Mouse (Mus musculus) ovary, postnatal 14 days (tissue): ENCODE results near the gene Pola2.

ENCODE experiments used
- DNase-seq: peaks from one replicate; pipeline ENCODE4 v3.0.0; 2022; ENCODE audit warnings: low spot score

Gene Pola2

DNA sequence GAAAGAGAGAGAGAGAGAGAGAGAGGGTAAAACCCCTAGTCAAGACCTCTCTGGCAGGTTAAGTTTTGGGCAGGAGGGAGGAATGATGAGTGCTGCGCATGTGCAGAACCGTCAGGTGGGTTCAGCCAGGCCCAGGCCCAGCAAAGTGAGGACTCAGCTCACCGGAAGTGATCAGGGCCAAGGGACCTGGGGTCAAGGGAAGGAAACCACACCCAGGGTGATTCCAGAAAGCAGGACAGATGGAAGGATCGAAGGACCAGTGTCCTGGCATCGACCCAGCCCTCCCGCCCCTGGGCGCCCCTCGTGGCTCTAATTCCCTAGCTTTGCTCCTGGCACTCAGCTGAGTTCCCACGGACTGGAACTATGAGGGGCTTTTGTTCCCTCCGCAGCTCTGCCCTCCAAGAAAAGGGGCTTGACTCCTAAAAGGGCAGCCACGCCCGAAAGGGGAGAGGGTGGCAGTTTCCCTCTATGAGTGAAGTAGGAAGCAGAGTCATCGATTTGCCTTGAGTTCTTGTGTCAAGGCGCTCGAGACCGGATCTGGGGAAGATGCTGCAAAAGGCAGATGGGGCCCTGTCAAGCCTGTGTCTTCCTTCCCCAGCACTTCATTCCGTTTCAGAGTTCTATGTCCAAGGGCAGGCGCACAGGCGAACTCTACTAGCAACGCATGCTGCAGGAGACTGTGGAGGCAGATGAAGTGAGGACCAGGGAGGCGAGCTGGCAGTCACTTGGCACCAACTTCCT is 26.7 kb downstream of the Pola2 start:
- no peak for DNase-seq

DNA sequence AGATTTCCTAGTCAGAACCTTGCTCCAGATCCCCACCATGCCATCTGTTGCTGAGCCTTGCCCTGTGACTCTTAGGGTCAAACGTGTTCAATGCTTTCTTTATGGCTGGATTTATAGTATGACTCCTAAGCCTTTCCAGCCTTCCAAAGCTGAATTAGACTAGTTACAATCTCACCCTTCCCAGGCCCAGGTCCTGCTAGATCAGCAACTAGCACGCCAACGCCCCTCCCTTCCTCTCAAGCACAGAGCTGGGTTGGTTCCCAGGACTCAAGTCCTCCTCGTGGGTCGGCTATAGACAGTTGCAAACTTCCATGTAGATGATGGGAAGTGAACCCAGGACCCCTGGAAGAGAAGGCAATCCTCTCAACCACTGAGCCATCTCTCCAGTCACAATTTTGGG is 28.3 kb downstream of the Pola2 start:
- no peak for DNase-seq

GRCm38 (mm10) chr19:5935266-5935665 is 28.7 kb downstream of the Pola2 start:
- no peak for DNase-seq

DNA sequence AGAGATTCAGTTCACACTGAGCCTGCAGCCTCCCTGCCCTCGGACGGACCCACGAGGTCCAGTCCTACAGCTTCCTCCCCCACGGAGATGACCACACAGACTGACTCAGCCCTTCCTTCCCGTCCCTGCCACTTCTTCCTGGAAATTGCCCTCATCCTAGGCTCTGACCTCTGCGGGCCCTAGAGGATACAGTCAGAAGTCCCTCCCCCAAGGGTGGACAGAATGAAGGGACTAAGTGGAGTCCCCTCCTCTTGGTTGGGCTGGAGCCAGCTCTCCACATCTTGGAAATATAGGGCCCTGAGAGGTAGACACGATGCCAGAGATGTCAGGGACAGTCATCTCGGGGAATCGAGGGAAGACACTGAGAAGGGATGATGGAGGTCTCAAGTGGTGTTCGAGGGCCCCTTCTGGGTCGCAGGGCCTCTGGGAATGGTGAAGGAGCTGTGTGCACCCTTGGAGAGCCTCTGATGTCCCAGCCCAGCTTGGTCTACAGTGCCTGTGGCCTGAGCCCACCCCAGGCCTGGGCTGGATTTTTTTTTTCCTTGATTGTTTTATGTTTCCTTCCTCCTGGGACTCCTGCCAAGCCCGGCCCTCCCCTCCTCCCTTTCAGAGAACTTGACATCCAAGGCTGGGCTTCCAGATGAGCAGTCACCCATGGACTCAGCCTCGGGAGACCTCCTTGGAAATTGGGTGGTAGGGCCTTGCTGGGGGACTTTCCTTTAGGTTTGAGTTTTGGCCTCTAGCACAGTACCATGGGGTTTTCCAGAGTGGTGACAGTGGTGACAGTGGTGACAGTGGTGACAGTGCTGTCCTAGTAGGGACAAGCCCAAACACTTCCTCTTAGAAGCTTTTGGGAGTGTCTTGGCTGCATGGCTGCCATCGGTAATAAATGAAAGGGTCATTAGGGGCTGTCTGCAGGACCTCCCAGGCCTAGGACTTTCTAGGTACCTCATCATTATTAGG is 34.1 kb downstream of the Pola2 start:
- DNase-seq, result peak; percentile 61

DNA sequence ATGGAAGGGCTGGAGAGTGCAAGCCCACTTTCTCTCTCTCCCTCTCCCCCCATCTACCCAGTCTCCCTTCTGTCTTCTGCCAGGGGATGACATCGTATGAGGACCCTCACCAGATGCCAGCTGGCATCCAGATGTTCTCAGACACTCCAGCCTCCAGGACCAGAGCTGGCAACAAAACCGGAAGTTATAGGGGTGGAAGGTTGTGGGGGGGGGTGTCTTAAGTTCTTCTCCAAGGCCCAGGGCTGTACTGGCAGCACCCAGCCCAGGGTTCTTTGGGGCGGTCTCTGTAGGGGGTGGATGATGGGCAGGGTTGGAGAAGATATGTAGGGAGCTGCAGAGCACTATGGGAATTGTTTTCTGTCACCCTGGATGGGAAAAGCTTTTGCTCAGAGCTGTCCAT is 35.5 kb downstream of the Pola2 start:
- DNase-seq, result no peak

DNA sequence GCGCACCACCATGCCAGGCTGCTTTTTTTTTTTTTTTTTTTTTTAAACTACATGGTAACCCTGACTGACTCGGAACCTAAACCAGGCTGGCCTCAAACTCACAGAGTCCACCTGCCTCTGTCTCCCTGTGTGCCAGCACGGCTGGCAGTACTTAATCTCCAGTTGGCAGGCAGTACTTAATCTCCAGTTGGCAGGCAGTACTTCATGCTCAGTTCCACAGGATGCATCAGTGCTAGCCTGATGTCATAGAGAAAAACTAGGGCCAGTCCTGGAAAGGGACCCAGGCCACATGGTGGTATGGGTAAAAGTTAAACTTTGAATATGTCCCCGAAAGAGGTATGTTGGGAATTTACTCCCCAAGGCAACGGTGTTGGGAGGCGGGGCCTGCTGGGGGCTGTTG is 35.9 kb downstream of the Pola2 start:
- DNase-seq, result no peak

GRCm38 (mm10) chr19:5927532-5927931 is 36.5 kb downstream of the Pola2 start:
- no peak for DNase-seq

GRCm38 (mm10) chr19:5927026-5927425 is 37.0 kb downstream of the Pola2 start:
- no peak for DNase-seq

DNA sequence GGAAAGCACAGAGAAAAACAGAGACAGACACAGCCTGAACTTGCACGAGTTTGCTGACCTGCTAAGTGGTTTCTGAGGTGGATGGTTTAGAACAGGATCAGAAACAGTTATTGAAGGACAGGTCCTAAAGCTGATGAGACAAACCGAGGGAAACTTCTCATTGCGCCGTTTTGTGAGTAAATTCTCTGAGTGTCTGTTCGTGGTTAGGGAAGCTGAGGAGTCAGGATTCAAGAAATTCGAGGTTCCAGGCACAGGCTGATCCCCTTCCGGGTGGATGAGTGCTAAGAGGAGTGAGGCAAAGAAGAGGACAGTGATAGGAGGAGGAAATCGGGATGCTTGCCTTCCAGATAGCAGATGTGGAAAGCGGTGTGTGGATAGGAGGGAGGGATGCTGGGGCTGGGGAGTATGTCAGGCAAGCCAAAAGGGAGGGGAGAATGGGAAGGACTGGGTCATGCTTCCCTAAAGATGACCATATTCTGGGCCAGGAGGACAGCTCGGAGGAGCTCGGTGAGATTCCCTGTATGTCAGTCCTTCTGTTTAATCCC is 38.6 kb downstream of the Pola2 start:
- DNase-seq, result no peak

DNA sequence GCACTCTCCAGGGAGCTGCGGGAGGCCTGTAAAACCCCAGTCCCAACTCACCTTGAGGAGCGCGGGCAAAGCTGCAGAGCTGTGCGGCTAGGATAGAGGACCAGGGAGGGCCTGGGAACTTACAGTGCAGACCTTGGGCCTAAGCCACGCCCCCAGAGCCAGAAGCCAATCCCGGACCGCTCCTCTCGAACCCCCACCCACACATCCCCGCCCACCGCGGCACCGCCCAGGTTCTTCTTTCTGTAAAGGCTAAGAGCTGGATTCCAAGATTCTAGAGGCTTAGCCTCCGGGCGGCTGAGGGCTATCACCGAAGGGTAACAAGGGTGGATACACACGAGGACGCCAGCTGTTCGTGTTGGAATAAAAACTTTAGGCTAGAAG is 39.3 kb downstream of the Pola2 start, which contains the start of gene Cdc42ep2:
Gene Cdc42ep2 (minus strand): TSS at position 104 of the 381 bp plus-strand sequence.
- peak; percentile 92 for DNase-seq

DNA sequence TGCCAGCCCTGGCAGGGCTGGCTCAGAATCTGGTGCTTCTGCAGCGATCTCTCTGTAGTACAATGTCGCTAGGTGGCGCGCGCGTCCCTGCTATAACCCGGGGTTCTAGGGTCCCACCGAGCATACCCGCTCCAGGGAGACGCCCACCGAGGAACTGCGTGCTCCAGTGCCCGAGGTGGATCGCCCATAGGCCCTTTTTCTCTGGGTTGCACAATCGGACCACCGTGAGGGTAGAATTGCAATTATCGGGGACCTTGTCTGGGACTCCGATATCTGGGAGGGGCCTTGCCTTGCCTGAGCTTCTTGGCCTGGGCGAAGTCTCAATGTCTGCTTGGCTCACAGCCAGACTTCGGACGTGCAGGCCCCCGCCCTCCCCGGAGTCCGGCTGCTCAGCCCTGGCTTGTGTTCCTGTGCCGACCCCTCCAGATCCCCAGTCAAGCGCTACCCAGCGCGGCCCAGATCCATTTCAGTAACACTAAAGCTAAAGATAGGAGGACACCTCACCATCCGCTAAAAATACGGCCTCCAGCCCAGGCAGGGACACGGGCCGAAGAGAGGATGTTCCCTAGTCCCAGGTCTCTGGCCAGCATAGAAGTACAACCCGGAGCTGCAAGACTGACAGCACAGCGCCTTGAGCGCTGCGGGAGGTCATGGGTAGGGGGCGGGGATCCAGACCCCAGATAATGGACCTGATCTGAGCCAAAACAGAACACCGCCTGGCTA is 39.9 kb downstream of the Pola2 start:
- peak; percentile 88 for DNase-seq

DNA sequence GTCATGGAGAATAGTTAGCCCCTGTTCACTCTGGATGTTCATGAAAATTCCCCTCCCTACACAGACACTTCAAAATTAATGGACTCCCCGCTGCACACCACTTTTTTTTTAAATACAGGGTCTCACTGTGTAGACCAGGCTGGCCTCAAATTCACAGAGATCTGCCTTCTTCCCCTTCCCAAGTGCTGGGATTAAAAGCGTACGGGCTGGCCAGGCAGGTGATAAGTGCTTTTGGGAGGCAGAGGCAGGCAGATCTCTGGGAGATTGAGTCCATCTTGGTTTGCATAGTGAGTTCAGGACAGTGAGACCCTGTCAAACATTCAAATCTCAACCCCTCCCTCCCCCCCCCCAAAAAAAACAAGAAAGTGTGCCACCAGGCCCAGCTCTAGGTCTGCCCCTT is 41.0 kb downstream of the Pola2 start:
- DNase-seq, result no peak

GRCm38 (mm10) chr19:5922119-5922942 is 41.7 kb downstream of the Pola2 start:
- DNase-seq, result no peak

DNA sequence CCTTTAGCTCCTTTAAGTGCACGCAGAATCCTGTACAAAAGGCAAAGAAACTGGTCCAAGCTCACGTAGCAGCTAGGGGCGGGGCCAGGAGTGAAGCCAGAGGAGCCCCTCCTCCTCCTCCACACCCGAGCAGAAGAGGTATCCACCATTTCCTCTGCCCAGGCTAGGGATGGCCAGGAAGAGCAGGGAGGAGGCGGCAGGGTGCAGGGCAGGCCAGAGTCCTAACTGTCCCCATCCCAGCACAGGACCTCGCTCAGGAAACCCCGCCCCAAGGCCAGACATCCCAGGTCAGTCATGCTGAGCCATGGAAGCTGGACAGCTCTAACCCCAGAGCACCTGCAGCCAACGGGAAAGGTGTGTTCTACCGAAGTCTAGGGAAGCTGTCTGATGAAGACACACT is 42.3 kb downstream of the Pola2 start:
- DNase-seq, result no peak

GRCm38 (mm10) chr19:5913007-5913719 is 50.8 kb downstream of the Pola2 start, which contains the start of gene Dpf2:
TSS of gene Dpf2 (minus strand) at chr19:5913010.
- no peak for DNase-seq

DNA sequence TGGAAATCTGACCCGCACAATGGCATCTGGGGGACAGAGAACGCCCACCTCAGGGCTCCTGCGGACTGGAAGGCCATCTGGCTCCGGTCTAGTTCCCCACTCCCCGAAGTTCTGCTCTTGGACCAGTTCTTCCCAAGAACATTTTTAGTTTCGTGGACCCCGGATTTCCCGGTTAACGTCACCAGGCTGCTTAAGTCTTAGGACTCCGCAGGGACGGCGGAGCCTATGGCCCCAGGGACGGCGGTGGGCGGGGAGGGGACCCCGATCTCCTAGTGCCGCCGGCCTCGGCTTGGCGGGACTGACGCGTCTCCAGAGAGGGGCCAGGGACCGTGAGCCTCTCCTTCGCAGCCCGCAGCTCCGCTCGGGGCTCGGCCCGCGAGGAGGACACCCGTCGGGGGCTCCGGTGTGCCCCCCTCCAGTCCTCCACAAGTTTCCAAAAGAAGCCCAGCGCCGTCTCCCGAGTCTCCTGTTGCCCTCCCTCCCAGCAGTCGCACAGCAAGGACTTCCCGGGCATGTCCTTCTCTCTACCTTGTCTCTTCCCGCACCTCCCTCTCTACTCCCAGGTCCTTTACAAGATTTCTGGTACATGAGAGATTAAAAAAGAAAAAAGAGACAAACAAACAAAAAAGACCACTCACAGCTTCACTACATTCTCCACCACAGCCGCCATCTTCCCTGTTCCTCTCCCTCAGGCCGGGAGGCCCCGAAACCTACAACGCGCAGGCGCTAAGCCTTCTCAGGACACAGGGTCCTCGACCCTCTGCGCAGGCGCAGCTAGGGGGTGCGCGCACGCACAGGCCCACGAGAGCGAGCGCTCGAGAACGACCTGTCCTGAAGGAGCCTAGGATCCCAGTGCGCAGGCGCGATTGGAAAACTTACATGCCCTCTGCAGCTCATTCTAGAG is 51.6 kb downstream of the Pola2 start:
- peak; percentile 98 for DNase-seq

DNA sequence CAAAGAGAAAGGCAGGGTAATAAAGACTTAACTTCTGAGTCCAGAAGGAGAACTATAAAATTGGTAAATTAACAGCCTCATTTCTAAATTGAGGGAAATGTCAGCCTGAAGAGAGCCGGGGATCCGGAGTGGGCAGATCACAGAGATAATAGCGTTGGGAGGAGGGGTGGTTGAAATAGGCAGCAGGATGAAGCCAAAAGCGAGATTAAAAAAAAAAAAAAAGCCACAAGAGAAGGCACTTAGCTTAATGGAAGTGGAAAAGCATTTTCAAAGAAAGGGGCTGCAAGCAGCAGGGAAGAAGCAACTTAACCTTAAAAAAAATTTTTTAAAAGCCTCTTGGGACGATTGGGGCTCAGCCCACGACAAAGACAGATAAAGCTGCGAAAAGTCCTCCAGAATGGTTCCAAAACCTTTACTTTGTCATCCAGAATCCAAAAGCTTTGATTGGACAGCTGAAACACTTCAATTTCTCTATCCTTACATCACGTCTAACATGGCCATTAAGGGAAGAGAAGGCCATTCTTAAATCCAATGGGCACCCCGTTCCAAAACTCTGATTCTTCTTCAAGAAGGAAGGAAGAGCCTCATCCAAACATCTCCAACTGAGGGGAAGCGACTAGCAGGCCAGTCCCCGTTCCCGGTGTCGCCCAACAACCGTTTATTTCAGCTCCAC is 52.4 kb downstream of the Pola2 start:
- no peak for DNase-seq

DNA sequence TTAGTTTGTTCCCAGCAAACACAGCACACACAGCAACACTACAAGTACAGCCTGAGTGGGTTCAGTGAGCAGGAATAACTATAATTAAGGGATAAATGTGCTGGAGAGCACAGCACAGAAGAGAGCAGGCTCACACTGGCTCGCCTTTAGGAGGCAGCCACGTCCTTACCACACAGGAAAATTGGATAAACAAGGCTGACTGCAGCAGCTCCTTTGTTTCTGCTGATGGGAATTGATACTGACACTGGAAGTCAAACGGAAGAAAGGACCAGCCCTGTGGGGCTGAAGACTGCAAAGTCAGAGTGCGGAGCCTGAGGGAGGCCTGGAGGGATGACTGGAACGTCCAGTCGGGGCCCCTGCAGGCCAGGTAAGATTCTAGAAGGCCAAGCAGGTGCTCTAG is 53.8 kb downstream of the Pola2 start:
- no peak for DNase-seq

GRCm38 (mm10) chr19:5907275-5907674 is 56.7 kb downstream of the Pola2 start:
- no peak for DNase-seq
